Mouse (Mus musculus) lung, postnatal 4 days (tissue): ENCODE results near the gene Zfp983.
"Not testable (repeated sequence)": the region's sequence is repeated elsewhere in the genome, so short reads cannot be mapped to it uniquely, and the experiment has no call there.

Experiments used
- DNase-seq, 2 experiments: peaks; one replicate each; pipeline ENCODE4 v3.0.0; 2021

The Zfp983 gene

DNA sequence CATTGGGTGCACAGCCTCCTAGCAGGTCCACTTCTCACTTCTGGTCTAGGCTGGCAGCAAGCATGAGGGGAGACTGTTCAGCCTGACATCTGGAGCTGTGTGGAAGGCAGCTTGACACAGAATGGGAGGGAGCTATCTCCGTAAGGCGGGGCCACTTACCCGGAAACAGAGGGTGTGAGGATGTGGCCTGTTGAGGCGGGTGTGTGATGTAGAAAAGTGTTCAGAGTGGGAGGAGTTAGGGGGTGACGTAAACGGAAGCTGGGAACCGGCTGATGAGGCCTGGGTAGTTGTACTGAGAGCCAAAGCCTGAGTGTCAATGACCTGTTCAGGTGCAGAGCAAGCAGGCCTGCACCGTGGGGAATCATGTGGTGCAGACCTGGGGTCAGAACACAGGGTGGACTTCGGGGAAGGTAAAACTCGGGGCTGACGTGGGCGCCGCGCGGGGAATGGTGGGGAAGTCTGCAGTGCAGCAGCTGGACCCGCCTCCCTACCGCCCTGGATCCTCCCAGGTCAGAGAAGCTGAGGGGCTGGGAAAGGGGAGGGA is at the start of gene Zfp983:
Gene Zfp983, plus strand, starts transcription at position 261 of the 544 bp plus-strand sequence.
- peak; percentile 86 to 88 for DNase-seq

DNA sequence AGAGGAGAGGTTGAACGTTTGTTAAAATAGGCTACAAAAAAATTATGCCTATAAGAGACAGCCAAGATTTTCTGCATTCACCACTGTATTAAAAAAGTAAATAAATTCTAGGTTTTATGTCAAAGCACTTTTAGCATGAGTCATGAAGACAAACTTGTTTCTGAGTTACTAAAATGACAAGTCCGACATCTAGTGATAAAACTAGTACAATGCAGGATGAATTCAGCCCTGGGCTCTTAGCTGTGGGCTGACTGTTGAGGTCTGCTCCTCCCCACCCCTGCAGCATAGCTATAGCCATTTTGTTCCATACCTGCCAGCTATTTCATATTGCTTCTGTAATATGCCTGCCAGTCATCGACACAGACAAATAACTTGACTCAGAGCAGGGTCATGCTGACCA is 34.1 kb upstream of the Zfp983 start:
- DNase-seq = no peak

DNA sequence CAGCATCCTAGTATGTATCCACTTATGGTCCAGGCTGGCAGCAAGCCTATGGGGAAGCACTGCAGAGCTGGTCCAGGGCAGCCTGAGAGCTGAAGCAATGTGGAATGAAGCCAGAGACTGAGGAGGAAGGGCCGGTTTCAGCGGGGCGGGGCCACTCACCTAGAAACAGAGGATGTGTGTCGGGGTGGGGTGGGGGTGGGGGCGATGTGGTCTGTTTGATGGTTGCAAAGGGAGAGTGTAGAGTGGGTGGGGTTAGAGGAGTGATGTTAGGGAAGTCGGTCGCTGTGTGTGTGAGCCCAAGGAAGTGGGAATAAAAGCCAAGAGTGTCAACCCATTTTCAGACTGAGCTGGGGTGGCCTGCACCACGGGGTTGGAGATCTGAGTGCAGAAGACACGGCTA is 33.1 kb upstream of the Zfp983 start:
- no peak for DNase-seq

- DNase-seq = no peak
These were observed 26.8 kb upstream of the Zfp983 start for GRCm38 (mm10) chr17:21623647-21624046.

DNA sequence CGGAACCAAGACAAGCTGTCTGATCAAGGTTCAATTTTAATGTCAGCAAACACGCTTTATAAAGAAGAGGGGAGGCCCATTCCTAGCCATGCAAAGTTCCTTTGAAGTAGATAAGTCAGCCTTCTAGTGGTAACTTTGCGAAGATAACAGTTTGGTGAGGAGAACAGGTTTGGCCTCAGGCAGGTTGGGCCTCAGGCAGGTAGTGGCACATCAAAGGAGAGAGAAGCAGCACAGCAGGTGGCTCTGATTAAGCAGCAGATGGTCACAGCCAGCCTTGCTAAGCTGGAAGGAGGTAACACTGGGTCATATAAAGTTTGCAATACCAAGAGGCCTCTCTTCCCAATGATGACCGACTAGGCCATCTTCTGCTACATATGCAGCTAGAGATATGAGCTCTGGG is 14.7 kb upstream of the Zfp983 start:
- DNase-seq = not testable (repeated sequence)

GRCm38 (mm10) chr17:21648791-21649190 is 1.6 kb upstream of the Zfp983 start:
- no peak for DNase-seq

DNA sequence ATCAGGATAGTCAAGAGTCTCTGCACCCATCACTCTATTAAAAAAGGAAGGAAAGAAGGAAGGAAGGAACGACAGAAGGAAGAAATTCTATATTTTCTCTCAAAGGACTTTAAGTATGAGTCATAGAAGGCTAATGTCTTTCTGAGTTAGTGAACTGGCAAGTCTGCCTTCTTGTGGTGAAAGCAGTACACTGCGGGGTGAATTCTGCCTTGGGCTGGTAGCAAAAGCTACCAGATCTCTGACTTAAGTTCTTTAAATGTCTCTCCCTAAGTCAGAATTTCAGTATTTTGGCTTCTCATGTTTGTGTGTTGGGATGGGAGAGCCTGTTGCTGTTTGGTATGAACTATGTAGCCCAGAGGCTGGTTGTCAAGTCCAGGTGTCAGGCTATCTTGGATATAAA is 488 bp upstream of the Zfp983 start:
- DNase-seq = peak in 1 of 2 experiments; percentile 42

DNA sequence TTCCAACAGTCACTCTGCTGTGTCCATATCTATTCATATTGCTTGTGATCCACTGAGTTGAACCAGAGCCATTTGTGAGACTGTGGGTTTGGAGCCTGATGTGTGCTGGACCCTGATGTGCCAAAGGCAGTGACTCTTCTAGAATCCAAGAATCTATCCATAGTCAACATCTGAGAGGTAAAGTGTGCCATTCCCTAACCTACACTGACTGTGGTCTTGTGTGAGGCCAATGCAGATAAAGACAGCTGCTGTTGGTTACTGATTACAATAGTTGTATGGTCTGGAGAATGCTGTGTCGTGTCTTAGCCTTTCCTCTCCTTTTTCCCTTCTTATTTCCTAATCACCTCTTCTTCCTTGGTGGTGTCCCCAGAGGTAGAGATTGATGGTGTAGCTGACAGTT is 28.4 kb downstream of the Zfp983 start:
- DNase-seq = not testable (repeated sequence)

- DNase-seq = peak; percentile 89 to 90
These were observed 29.0 kb downstream of the Zfp983 start for GRCm38 (mm10) chr17:21679273-21680018.

DNA sequence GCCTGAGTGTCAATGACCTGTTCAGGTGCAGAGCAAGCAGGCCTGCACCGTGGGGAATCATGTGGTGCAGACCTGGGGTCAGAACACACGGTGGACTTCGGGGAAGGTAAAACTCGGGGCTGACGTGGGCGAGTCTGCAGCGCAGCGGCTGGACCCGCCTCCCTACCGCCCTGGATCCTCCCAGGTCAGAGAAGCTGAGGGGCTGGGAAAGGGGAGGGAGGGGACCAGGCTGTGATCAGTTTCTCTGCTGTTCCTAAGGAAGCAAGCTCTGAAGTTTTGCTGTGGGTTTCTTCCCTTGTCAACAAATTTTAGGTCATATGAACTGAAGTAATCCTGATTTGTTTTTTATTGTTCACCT is 29.6 kb downstream of the Zfp983 start:
- not testable (repeated sequence) for DNase-seq

GRCm38 (mm10) chr17:21691560-21691959 is 41.1 kb downstream of the Zfp983 start, which contains the start of gene Gm10226:
Gene Gm10226, plus strand, starts transcription at chr17:21691860.
- no peak for DNase-seq

DNA sequence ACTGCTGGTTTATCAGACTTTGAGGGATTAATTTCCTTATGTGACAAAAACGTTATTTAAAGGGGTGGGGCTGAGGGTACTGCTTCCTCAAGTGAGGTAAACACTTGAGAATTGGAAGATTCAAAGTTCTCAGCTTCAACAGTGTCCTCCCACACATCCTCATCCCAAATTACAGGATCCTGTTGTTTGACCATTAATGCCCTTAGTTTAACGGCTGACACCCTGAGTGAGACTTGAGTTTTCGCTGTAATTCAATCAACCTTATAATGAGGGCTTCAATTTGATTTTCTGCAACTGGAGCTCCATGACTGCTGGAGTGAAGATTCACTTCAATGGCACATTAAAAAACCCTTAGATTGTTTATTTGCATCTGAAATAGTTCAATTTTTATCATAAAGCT is 42.9 kb downstream of the Zfp983 start:
- no peak for DNase-seq

GRCm38 (mm10) chr17:21696073-21696472 is 45.6 kb downstream of the Zfp983 start:
- no peak for DNase-seq

GRCm38 (mm10) chr17:21702281-21703240 is 52.1 kb downstream of the Zfp983 start:
- no peak for DNase-seq

GRCm38 (mm10) chr17:21703414-21703813 is 53.0 kb downstream of the Zfp983 start:
- no peak for DNase-seq

DNA sequence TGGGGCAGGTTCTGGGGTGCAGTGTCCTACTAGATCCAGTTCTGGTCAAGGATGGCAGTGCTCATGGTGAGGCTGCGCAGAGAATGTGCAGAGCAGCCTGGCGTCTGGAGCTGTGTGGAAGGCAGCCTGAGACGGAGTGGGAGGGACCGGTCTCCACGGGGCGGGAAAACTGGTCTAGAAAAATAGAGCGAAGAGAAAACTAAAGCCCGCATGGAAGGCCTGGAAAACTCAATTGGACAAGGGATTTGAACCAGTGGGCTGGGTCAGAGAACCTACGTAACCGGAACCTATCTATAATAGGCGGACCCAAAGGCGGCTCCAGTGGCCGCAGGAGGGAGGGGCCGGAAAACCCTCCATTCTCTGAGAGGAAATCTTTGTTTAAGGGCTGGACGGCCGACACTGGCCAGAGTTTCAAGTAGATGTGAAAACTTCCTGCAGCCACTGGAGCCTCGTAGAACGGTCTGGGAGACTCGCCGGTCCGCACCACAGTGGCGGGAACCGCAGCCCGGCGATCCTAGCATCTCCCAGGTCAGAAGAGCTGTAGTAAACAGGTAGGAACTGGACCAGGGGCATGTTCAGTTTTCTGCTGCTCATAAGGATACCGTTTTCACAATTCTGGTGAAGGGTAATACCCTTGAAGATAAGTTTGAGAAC is 57.0 kb downstream of the Zfp983 start, which contains the start of gene Zfp760:
Gene Zfp760, plus strand, starts transcription at position 399 of the 654 bp plus-strand sequence.
- DNase-seq = peak; percentile 90 to 93

- DNase-seq = no peak
These were observed 58.0 kb downstream of the Zfp983 start for GRCm38 (mm10) chr17:21708401-21708800.
